Mouse (Mus musculus): ENCODE data around the gene Olfr735. TPM values are rescaled to one million over a fixed set of nuclear protein-coding genes. Genes with fewer than 3 reads are reported as not detected.

Olfr735 gene
- polyA plus RNA-seq, 1 experiment from 2014 or later, result not detected

Other genes starting within 250 kb of the Olfr735 start
- gene Olfr727, start 225.7 kb downstream of the Olfr735 start, polyA plus RNA-seq (2014; fragmentation: Nextera tagmentation; extraction: Ambion mirVana), result not detected in 2 replicates
- not detected in 2 replicates for gene Olfr728, start 206.2 kb downstream of the Olfr735 start, polyA plus RNA-seq (2014; fragmentation: Nextera tagmentation; extraction: Ambion mirVana)
- gene Olfr729, start 196.0 kb downstream of the Olfr735 start, polyA plus RNA-seq (2014; fragmentation: Nextera tagmentation; extraction: Ambion mirVana), result not detected in 2 replicates
- not detected in 2 replicates for gene Olfr730, start 160.7 kb downstream of the Olfr735 start, polyA plus RNA-seq (2014; fragmentation: Nextera tagmentation; extraction: Ambion mirVana)
- not detected in 2 replicates for gene Olfr731, start 107.0 kb downstream of the Olfr735 start, polyA plus RNA-seq (2014; fragmentation: Nextera tagmentation; extraction: Ambion mirVana)
- gene Olfr732, start 64.7 kb downstream of the Olfr735 start, polyA plus RNA-seq (2014; fragmentation: Nextera tagmentation; extraction: Ambion mirVana), result not detected in 2 replicates
- not detected in 2 replicates for gene Olfr733, start 47.4 kb downstream of the Olfr735 start, polyA plus RNA-seq (2014; fragmentation: Nextera tagmentation; extraction: Ambion mirVana)
- gene Olfr734, start 22.1 kb downstream of the Olfr735 start, polyA plus RNA-seq (2014; fragmentation: Nextera tagmentation; extraction: Ambion mirVana), result not detected in 2 replicates
- not detected in 2 replicates for gene Tlr11, start 9.0 kb upstream of the Olfr735 start, polyA plus RNA-seq (2014; fragmentation: Nextera tagmentation; extraction: Ambion mirVana)
- gene Olfr736, start 32.3 kb upstream of the Olfr735 start, polyA plus RNA-seq (2014; fragmentation: Nextera tagmentation; extraction: Ambion mirVana), result not detected in 2 replicates
- not detected in 2 replicates for gene Olfr738, start 58.7 kb upstream of the Olfr735 start, polyA plus RNA-seq (2014; fragmentation: Nextera tagmentation; extraction: Ambion mirVana)
- gene Olfr739, start 69.8 kb upstream of the Olfr735 start, polyA plus RNA-seq (2014; fragmentation: Nextera tagmentation; extraction: Ambion mirVana), result not detected in 2 replicates
- gene Olfr740, start 96.7 kb upstream of the Olfr735 start, polyA plus RNA-seq (2014; fragmentation: Nextera tagmentation; extraction: Ambion mirVana), result not detected in 2 replicates
- not detected in 2 replicates for gene Olfr741, start 123.9 kb upstream of the Olfr735 start, polyA plus RNA-seq (2014; fragmentation: Nextera tagmentation; extraction: Ambion mirVana)
- gene Olfr742, start 154.7 kb upstream of the Olfr735 start, polyA plus RNA-seq (2014; fragmentation: Nextera tagmentation; extraction: Ambion mirVana), result not detected in 2 replicates
- not detected in 2 replicates for gene Olfr743, start 173.0 kb upstream of the Olfr735 start, polyA plus RNA-seq (2014; fragmentation: Nextera tagmentation; extraction: Ambion mirVana)

Data from heart, embryonic 11.5 days (tissue).